Mouse (Mus musculus) liver, postnatal 0 days (tissue): ENCODE results near the gene Cry2.

Source experiments
- CTCF ChIP-seq: sonication (generic); IDR thresholded peaks from 2 replicates; pipeline ENCODE4 v1.5.1; 2016; ENCODE audit warnings: antibody characterized with exemption, low read depth
- EP300 ChIP-seq: IDR thresholded peaks from 2 replicates; pipeline ENCODE4 v1.6.1; 2016; ENCODE audit warnings: antibody characterized with exemption, low read depth, mild to moderate bottlenecking

DNA sequence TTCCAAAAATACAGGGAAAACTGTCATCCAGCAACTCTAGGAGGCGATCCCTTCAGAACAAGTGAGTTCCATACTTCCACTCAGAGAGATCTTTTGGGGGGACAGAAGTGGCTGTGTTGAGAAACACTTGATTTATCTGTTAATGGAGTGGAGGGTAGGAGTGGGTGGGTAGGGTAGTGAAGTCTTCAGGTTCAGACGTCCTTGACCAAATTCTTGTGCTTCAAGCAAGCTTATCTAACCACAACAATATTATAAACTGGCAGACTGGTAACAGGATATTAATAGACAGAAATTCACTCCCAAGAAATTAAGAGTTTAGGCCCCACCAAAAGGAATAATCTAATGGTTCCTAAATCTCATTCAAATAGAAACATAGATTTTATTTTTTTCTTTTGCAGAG is 3.8 kb downstream of the Cry2 start:
- TF ChIP-seq CTCF, result no peak
- TF ChIP-seq EP300, result no peak
